Mouse (Mus musculus) midbrain, embryonic 14.5 days (tissue): ENCODE measurements at regions not wholly inside any gene's neighbourhood (a gene's known extent, or its start where the extent isn't known, plus 50 kb on each side); places are given as distances from the start of the nearest gene placed in this dataset.

Source experiments
- ATAC-seq: fragments of 200-750 bp; cut with Nextera tagmentation; 2 replicates; pipeline ENCODE4 v1.8.0; 2017; ENCODE audit warnings: moderate number of reproducible peaks, moderate library complexity; ENCODE audit not compliant: low FRiP score, low TSS enrichment
- DNase-seq: peaks from one replicate; pipeline ENCODE4 v3.0.0-alpha.2; 2015
- H3K27ac ChIP-seq: fragments of 300-500 bp; sonication (generic); replicated peaks from 2 replicates; pipeline ENCODE4 v1.5.1; 2014; ENCODE audit warnings: mild to moderate bottlenecking, low read depth, low read length, moderate library complexity
- H3K27me3 ChIP-seq: fragments of 300-500 bp; sonication (generic); 2 replicates; pipeline ENCODE4 v1.6.1; 2014; ENCODE audit warnings: low read length, control low read depth, mixed read lengths; ENCODE audit not compliant: control insufficient read depth, insufficient read depth
- H3K36me3 ChIP-seq: fragments of 300-500 bp; sonication (generic); 2 replicates; pipeline ENCODE4 v1.6.1; 2014; ENCODE audit warnings: low read length, control low read depth; ENCODE audit not compliant: control insufficient read depth, insufficient read depth
- H3K4me1 ChIP-seq: fragments of 300-500 bp; sonication (generic); 2 replicates; pipeline ENCODE4 v1.6.1; 2014; ENCODE audit warnings: mild to moderate bottlenecking, antibody characterized with exemption, low read length, control low read depth; ENCODE audit not compliant: control insufficient read depth, insufficient read depth
- H3K4me2 ChIP-seq: fragments of 300-500 bp; sonication (generic); 2 replicates; pipeline ENCODE4 v1.6.1; 2014; ENCODE audit warnings: mild to moderate bottlenecking, low read length, moderate library complexity
- H3K4me3 ChIP-seq: fragments of 300-500 bp; sonication (generic); replicated peaks from 2 replicates; pipeline ENCODE4 v1.5.1; 2014; ENCODE audit warnings: low read depth, low read length
- H3K9ac ChIP-seq: fragments of 300-500 bp; sonication (generic); replicated peaks from 2 replicates; pipeline ENCODE4 v1.6.1; 2014; ENCODE audit warnings: mild to moderate bottlenecking, low read length, moderate library complexity
- H3K9me3 ChIP-seq: fragments of 300-500 bp; sonication (generic); 2 replicates; pipeline ENCODE4 v1.6.1; 2016; ENCODE audit warnings: low read length, control low read depth, mixed read lengths; ENCODE audit not compliant: control insufficient read depth
- WGBS: fragments of 180-500 bp; shearing (Covaris S2); extraction: QIAGEN DNeasy Blood & Tissue Kit; methylation state at CpG from one replicate; pipeline ENCODE4 v1.1.7; 2014; 5-methylcytosine and 5-hydroxymethylcytosine counted together

- H3K4me2 ChIP-seq: no peak overlapping the region
- no peak overlapping the region for H3K27ac ChIP-seq
- no peak overlapping the region for H3K4me3 ChIP-seq
- no peaks in the 10 kb centered on the region for H3K27me3 ChIP-seq
- no peaks in the 10 kb centered on the region for H3K4me1 ChIP-seq
- DNase-seq (no peak), ATAC-seq (no peak)
- H3K36me3 ChIP-seq: no peaks in the 10 kb centered on the region
- WGBS: 81% methylated on average over 3 of the region's 3 CpGs
- no peak overlapping the region for H3K9ac ChIP-seq
- no peaks in the 10 kb centered on the region for H3K9me3 ChIP-seq
These were observed 2851.6 kb upstream of the Gm6569 start for GRCm38 (mm10) chr15:70982719-70983118.

- no peaks in the 10 kb centered on the region for H3K36me3 ChIP-seq
- H3K27ac ChIP-seq: no peak overlapping the region
- H3K9me3 ChIP-seq: no peaks in the 10 kb centered on the region
- H3K9ac ChIP-seq: no peak overlapping the region
- 59% methylated on average over 4 of the region's 4 CpGs for WGBS
- no peak; the same call in 1 of the 2 replicates for ATAC-seq
- DNase-seq: peak; percentile 3
- no peaks in the 10 kb centered on the region for H3K27me3 ChIP-seq
- H3K4me1 ChIP-seq: no peaks in the 10 kb centered on the region
- no peak overlapping the region for H3K4me3 ChIP-seq
- H3K4me2 ChIP-seq: no peak overlapping the region
These were observed 2846.3 kb upstream of the Gm6569 start for GRCm38 (mm10) chr15:70987973-70988570.

- 78% methylated on average over 4 of the region's 4 CpGs for WGBS
- no peak for DNase-seq
- H3K9me3 ChIP-seq: no peaks in the 10 kb centered on the region
- H3K27me3 ChIP-seq: no peaks in the 10 kb centered on the region
- no peaks in the 10 kb centered on the region for H3K4me1 ChIP-seq
- H3K9ac ChIP-seq: no peak overlapping the region
- no peak; the same call in 1 of the 2 replicates for ATAC-seq
- no peak overlapping the region for H3K4me3 ChIP-seq
- H3K36me3 ChIP-seq: no peaks in the 10 kb centered on the region
- H3K27ac ChIP-seq: no peak overlapping the region
- no peak overlapping the region for H3K4me2 ChIP-seq
These were observed 2841.0 kb upstream of the Gm6569 start for GRCm38 (mm10) chr15:70993397-70993796.

- Histone ChIP-seq H3K36me3 (no peaks in the 10 kb centered on the region), H3K4me1 (peaks cover 7% of the 10 kb centered on the region; the same call in 1 of the 2 replicates), H3K27me3 (no peaks in the 10 kb centered on the region), H3K4me2 (no peak overlapping the region), H3K27ac (no peak overlapping the region), H3K9ac (no peak overlapping the region), H3K4me3 (no peak overlapping the region), H3K9me3 (no peaks in the 10 kb centered on the region)
- no peak; the same call in 1 of the 2 replicates for ATAC-seq
- WGBS: 20% methylated on average over 2 of the region's 2 CpGs
- peak; percentile 9 for DNase-seq
These were observed 2824.0 kb upstream of the Gm6569 start for GRCm38 (mm10) chr15:71010362-71010761.

- H3K27ac ChIP-seq: no peak overlapping the region
- no peaks in the 10 kb centered on the region for H3K36me3 ChIP-seq
- H3K9ac ChIP-seq: no peak overlapping the region
- WGBS: 11% methylated on average over 5 of the region's 5 CpGs
- H3K4me3 ChIP-seq: no peak overlapping the region
- peaks cover 7% of the 10 kb centered on the region; the same call in 1 of the 2 replicates for H3K4me1 ChIP-seq
- ATAC-seq (peak; percentile 37; the same call in 1 of the 2 replicates), DNase-seq (peak; percentile 50)
- no peak overlapping the region for H3K4me2 ChIP-seq
- H3K9me3 ChIP-seq: no peaks in the 10 kb centered on the region
- H3K27me3 ChIP-seq: no peaks in the 10 kb centered on the region
These were observed 2823.6 kb upstream of the Gm6569 start for GRCm38 (mm10) chr15:71010773-71011172.

GRCm38 (mm10) chr15:71054251-71054852 lies 2780.0 kb upstream of the Gm6569 start:
- no peak for ATAC-seq

GRCm38 (mm10) chr15:71086367-71086997 lies 2747.9 kb upstream of the Gm6569 start:
- no peaks in the 10 kb centered on the region for H3K4me1 ChIP-seq
- H3K4me3 ChIP-seq: no peak overlapping the region
- H3K4me2 ChIP-seq: no peak overlapping the region
- H3K27me3 ChIP-seq: no peaks in the 10 kb centered on the region
- no peaks in the 10 kb centered on the region for H3K9me3 ChIP-seq
- no peaks in the 10 kb centered on the region for H3K36me3 ChIP-seq
- ATAC-seq (no peak), DNase-seq (no peak)
- 98% methylated on average over 1 of the region's 1 CpGs for WGBS
- no peak overlapping the region for H3K9ac ChIP-seq
- no peak overlapping the region for H3K27ac ChIP-seq

More at GRCm38 (mm10) chr15:71054251-71054852, 2780.0 kb upstream of the Gm6569 start:
- no peak overlapping the region for H3K27ac ChIP-seq
- no peak for DNase-seq
- no peaks in the 10 kb centered on the region for H3K27me3 ChIP-seq
- H3K4me1 ChIP-seq: no peaks in the 10 kb centered on the region
- no peak overlapping the region for H3K4me2 ChIP-seq
- no peaks in the 10 kb centered on the region for H3K36me3 ChIP-seq
- H3K4me3 ChIP-seq: no peak overlapping the region
- H3K9ac ChIP-seq: no peak overlapping the region
- H3K9me3 ChIP-seq: no peaks in the 10 kb centered on the region
- WGBS: 85% methylated on average over 5 of the region's 5 CpGs

- H3K4me3 ChIP-seq: no peak overlapping the region
- no peaks in the 10 kb centered on the region for H3K4me1 ChIP-seq
- no peak overlapping the region for H3K27ac ChIP-seq
- no peaks in the 10 kb centered on the region for H3K27me3 ChIP-seq
- no peak for ATAC-seq
- H3K4me2 ChIP-seq: no peak overlapping the region
- 48% methylated on average over 3 of the region's 3 CpGs for WGBS
- no peak overlapping the region for H3K9ac ChIP-seq
- H3K36me3 ChIP-seq: no peaks in the 10 kb centered on the region
- no peaks in the 10 kb centered on the region for H3K9me3 ChIP-seq
- DNase-seq: peak; percentile 58
These were observed 2735.2 kb upstream of the Gm6569 start for GRCm38 (mm10) chr15:71099111-71099510.

GRCm38 (mm10) chr15:71129802-71130201 lies 2704.6 kb upstream of the Gm6569 start:
- Histone ChIP-seq H3K4me1 (no peaks in the 10 kb centered on the region), H3K4me3 (no peak overlapping the region), H3K9me3 (no peaks in the 10 kb centered on the region), H3K27me3 (no peaks in the 10 kb centered on the region), H3K4me2 (no peak overlapping the region), H3K27ac (no peak overlapping the region), H3K36me3 (no peaks in the 10 kb centered on the region), H3K9ac (no peak overlapping the region)
- ATAC-seq (no peak), DNase-seq (peak; percentile 37)
